20 mouse cellular contexts compared by ENCODE assay signal in genomic region chr13:96287797-96288196, GRCm38 (mm10).
DNase-seq lines count a peak whose midpoint lies in the region; ATAC-seq and TF ChIP-seq lines count a peak whose summit lies in the region.
"Had no signal": no experiment of that assay in that cellular context is flagged by ENCODE, and none has a peak within 500 bp of the region (broad histone marks: within the 10 kb centered on the region; RNA-seq: fewer than 3 reads in every experiment).

No protein-coding gene starts in this region.

- no peak overlapping the region for H3K27ac ChIP-seq in layer of hippocampus, adult 2 months
- H3K27ac ChIP-seq in lung, postnatal 0 days (ENCODE audit: low read length): no peak overlapping the region
- H3K27ac ChIP-seq: embryonic facial prominence, embryonic 12.5 days; forebrain, embryonic 15.5 days; heart, adult 2 months; kidney, postnatal 0 days; neural tube, embryonic 12.5 days had no signal

- no peak for TF ChIP-seq EP300 in lung, postnatal 0 days (IDR thresholded peaks at IDR 0.05)

- no peak for ATAC-seq in lung, postnatal 0 days
- ATAC-seq: forebrain, embryonic 15.5 days had no signal

- intact Hi-C loops in left cerebral cortex, postnatal 25 days (cut with DNase I): no loop called here

- H3K9me3 ChIP-seq in lung, postnatal 0 days (ENCODE audit: low read length): no peaks in the 10 kb centered on the region
- H3K9me3 ChIP-seq: embryonic facial prominence, embryonic 12.5 days; forebrain, embryonic 15.5 days; neural tube, embryonic 12.5 days had no signal

- no peak for TF ChIP-seq CTCF in layer of hippocampus, adult 2 months (conservative IDR thresholded peaks at IDR 0.05)
- TF ChIP-seq CTCF in lung, postnatal 0 days (IDR thresholded peaks at IDR 0.05): no peak

- no peak overlapping the region for H3K9ac ChIP-seq in lung, postnatal 0 days (replicated peaks; ENCODE audit: low read depth)
- H3K9ac ChIP-seq: embryonic facial prominence, embryonic 12.5 days; forebrain, embryonic 15.5 days; neural tube, embryonic 12.5 days had no signal

- no peak overlapping the region for H3K4me2 ChIP-seq in lung, postnatal 0 days (replicated peaks; ENCODE audit: low read depth, low read length)
- H3K4me2 ChIP-seq: embryonic facial prominence, embryonic 12.5 days; forebrain, embryonic 15.5 days; neural tube, embryonic 12.5 days had no signal

- 64% methylated on average over 7 of the region's 7 CpGs for WGBS in lung, postnatal 0 days

- peak; percentile 4 to 6 for DNase-seq in layer of hippocampus, adult 8-10 months (ENCODE audit: low spot score in 2 of 2)
- no peak for DNase-seq in layer of hippocampus, adult 2 months (ENCODE audit: low spot score in 2 of 2)
- peak; percentile 49 for DNase-seq in right cerebral cortex, adult 18-20 months
- DNase-seq in right cerebral cortex, postnatal 4 days: no peak
- peak; percentile 50 to 77 for DNase-seq in left cerebral cortex, postnatal 25 days (ENCODE audit: low spot score in 2 of 2)
- DNase-seq in telencephalon, adult 2 months (ENCODE audit: low read depth, low spot score): peak; percentile 56
- DNase-seq in gastrocnemius, adult 8-10 months (ENCODE audit: low spot score in 2 of 2): no peak
- no peak for DNase-seq in lung, postnatal 0 days (ENCODE audit: low spot score)
- DNase-seq: cerebellum, adult 9-10 months; gastrocnemius, postnatal 14 days; heart, adult 2 months; kidney, adult 11 months; liver; lung, postnatal 14 days; thymus, postnatal 14 days had no signal

- no peaks in the 10 kb centered on the region for H3K36me3 ChIP-seq in lung, postnatal 0 days (ENCODE audit: insufficient read depth, low read length)
- H3K36me3 ChIP-seq: embryonic facial prominence, embryonic 12.5 days; forebrain, embryonic 15.5 days; neural tube, embryonic 12.5 days had no signal

- H3K4me3 ChIP-seq in layer of hippocampus, adult 2 months: no peak overlapping the region
- no peak overlapping the region for H3K4me3 ChIP-seq in lung, postnatal 0 days (ENCODE audit: low read depth, low read length)
- H3K4me3 ChIP-seq: embryonic facial prominence, embryonic 12.5 days; erythroblast, embryonic 14.5 days; forebrain, embryonic 15.5 days; heart, adult 2 months; neural tube, embryonic 12.5 days had no signal

- H3K27me3 ChIP-seq in lung, postnatal 0 days (replicated peaks; ENCODE audit: insufficient read depth, low read length): no peaks in the 10 kb centered on the region
- H3K27me3 ChIP-seq: embryonic facial prominence, embryonic 12.5 days; forebrain, embryonic 15.5 days; neural tube, embryonic 12.5 days had no signal

- no peaks in the 10 kb centered on the region for H3K4me1 ChIP-seq in lung, postnatal 0 days (ENCODE audit: insufficient read depth, low read depth, low read length)
- H3K4me1 ChIP-seq: embryonic facial prominence, embryonic 12.5 days; forebrain, embryonic 15.5 days; neural tube, embryonic 12.5 days had no signal

Comparison
In these comparisons a context has a peak if more than half of its experiments do, and no peak if none do; other contexts are left out.
1. DNase-seq: peak in layer of hippocampus, adult 8-10 months (2 of 2), right cerebral cortex, adult 18-20 months (single experiment), left cerebral cortex, postnatal 25 days (2 of 2) and telencephalon, adult 2 months (single experiment); none in layer of hippocampus, adult 2 months (0 of 2), right cerebral cortex, postnatal 4 days (single experiment), gastrocnemius, adult 8-10 months (0 of 2) and lung, postnatal 0 days (single experiment).